Mouse (Mus musculus): ENCODE data around the gene Bank1. TPM values are rescaled to one million over a fixed set of nuclear protein-coding genes. Genes with fewer than 3 reads are reported as not detected.
"Not testable (repeated sequence)": the region's sequence is repeated elsewhere in the genome, so short reads cannot be mapped to it uniquely, and the experiment has no call there.

Bank1 gene
- polyA plus RNA-seq, 1 experiment from 2014 or later, result 0.51 TPM

- no peak for DNase-seq (ENCODE audit: low spot score)
- no peaks in the 10 kb centered on the region for H3K9me3 ChIP-seq (ENCODE audit: low read length)
- no peak overlapping the region for H3K27ac ChIP-seq (ENCODE audit: low read length)
- no peaks in the 10 kb centered on the region for H3K27me3 ChIP-seq (replicated peaks; ENCODE audit: insufficient read depth, low read length)
- H3K4me3 ChIP-seq (ENCODE audit: low read depth, low read length), result no peak overlapping the region
- H3K36me3 ChIP-seq (ENCODE audit: insufficient read depth, low read length), result no peaks in the 10 kb centered on the region
- no peak for TF ChIP-seq CTCF (IDR thresholded peaks at IDR 0.05)
- no peak for TF ChIP-seq EP300 (IDR thresholded peaks at IDR 0.05)
- no peak overlapping the region for H3K4me2 ChIP-seq (replicated peaks; ENCODE audit: low read depth, low read length)
- 86% methylated on average over 1 of the region's 1 CpGs for WGBS
- no peak overlapping the region for H3K9ac ChIP-seq (replicated peaks; ENCODE audit: low read depth)
- no peak for ATAC-seq
- no peaks in the 10 kb centered on the region for H3K4me1 ChIP-seq (ENCODE audit: insufficient read depth, low read depth, low read length)
These were observed 17.4 kb downstream of the Bank1 start for GRCm38 (mm10) chr3:136308487-136308886.

GRCm38 (mm10) chr3:136306564-136307158 is 19.2 kb downstream of the Bank1 start:
- no peak overlapping the region for H3K27ac ChIP-seq (ENCODE audit: low read length)
- ATAC-seq (no peak), DNase-seq (ENCODE audit: low spot score) (no peak)
- WGBS, result 67% methylated on average over 5 of the region's 5 CpGs
- H3K4me1 ChIP-seq (ENCODE audit: insufficient read depth, low read depth, low read length), result no peaks in the 10 kb centered on the region
- H3K27me3 ChIP-seq (replicated peaks; ENCODE audit: insufficient read depth, low read length), result no peaks in the 10 kb centered on the region
- no peak overlapping the region for H3K4me3 ChIP-seq (ENCODE audit: low read depth, low read length)
- H3K36me3 ChIP-seq (ENCODE audit: insufficient read depth, low read length), result no peaks in the 10 kb centered on the region
- TF ChIP-seq CTCF (IDR thresholded peaks at IDR 0.05) (no peak), EP300 (IDR thresholded peaks at IDR 0.05) (no peak)
- no peak overlapping the region for H3K4me2 ChIP-seq (replicated peaks; ENCODE audit: low read depth, low read length)
- no peaks in the 10 kb centered on the region for H3K9me3 ChIP-seq (ENCODE audit: low read length)
- H3K9ac ChIP-seq (replicated peaks; ENCODE audit: low read depth), result no peak overlapping the region

- Histone ChIP-seq H3K36me3 (ENCODE audit: insufficient read depth, low read length) (no peaks in the 10 kb centered on the region), H3K27me3 (replicated peaks; ENCODE audit: insufficient read depth, low read length) (no peaks in the 10 kb centered on the region), H3K9me3 (ENCODE audit: low read length) (no peaks in the 10 kb centered on the region), H3K4me2 (replicated peaks; ENCODE audit: low read depth, low read length) (no peak overlapping the region), H3K9ac (replicated peaks; ENCODE audit: low read depth) (no peak overlapping the region), H3K27ac (ENCODE audit: low read length) (no peak overlapping the region), H3K4me1 (ENCODE audit: insufficient read depth, low read depth, low read length) (no peaks in the 10 kb centered on the region), H3K4me3 (ENCODE audit: low read depth, low read length) (no peak overlapping the region)
- 33% methylated on average over 1 of the region's 1 CpGs for WGBS
- no peak for DNase-seq (ENCODE audit: low spot score)
- no peak for ATAC-seq
- no peak for TF ChIP-seq EP300 (IDR thresholded peaks at IDR 0.05)
- TF ChIP-seq CTCF (IDR thresholded peaks at IDR 0.05), result no peak
These were observed 23.3 kb downstream of the Bank1 start for GRCm38 (mm10) chr3:136302541-136302940.

- not testable (repeated sequence) for H3K9ac ChIP-seq (replicated peaks; ENCODE audit: low read depth); H3K4me2 ChIP-seq (replicated peaks; ENCODE audit: low read depth, low read length); H3K27ac ChIP-seq (ENCODE audit: low read length); ATAC-seq; H3K4me1 ChIP-seq (ENCODE audit: insufficient read depth, low read depth, low read length); H3K27me3 ChIP-seq (replicated peaks; ENCODE audit: insufficient read depth, low read length); H3K4me3 ChIP-seq (ENCODE audit: low read depth, low read length); H3K9me3 ChIP-seq (ENCODE audit: low read length); DNase-seq (ENCODE audit: low spot score); H3K36me3 ChIP-seq (ENCODE audit: insufficient read depth, low read length)
- WGBS, result 82% methylated on average over 2 of the region's 2 CpGs
These were observed 25.1 kb downstream of the Bank1 start for GRCm38 (mm10) chr3:136300810-136301209.

- ATAC-seq (no peak), DNase-seq (ENCODE audit: low spot score) (no peak)
- Histone ChIP-seq H3K27ac (ENCODE audit: low read length) (no peak overlapping the region), H3K4me1 (ENCODE audit: insufficient read depth, low read depth, low read length) (no peaks in the 10 kb centered on the region), H3K9me3 (ENCODE audit: low read length) (no peaks in the 10 kb centered on the region), H3K9ac (replicated peaks; ENCODE audit: low read depth) (no peak overlapping the region), H3K4me3 (ENCODE audit: low read depth, low read length) (no peak overlapping the region), H3K4me2 (replicated peaks; ENCODE audit: low read depth, low read length) (no peak overlapping the region), H3K36me3 (ENCODE audit: insufficient read depth, low read length) (no peaks in the 10 kb centered on the region), H3K27me3 (replicated peaks; ENCODE audit: insufficient read depth, low read length) (no peaks in the 10 kb centered on the region)
- TF ChIP-seq CTCF (IDR thresholded peaks at IDR 0.05) (no peak), EP300 (IDR thresholded peaks at IDR 0.05) (no peak)
- WGBS, result 74% methylated on average over 2 of the region's 2 CpGs
These were observed 28.5 kb downstream of the Bank1 start for GRCm38 (mm10) chr3:136297355-136297754.

- H3K4me3 ChIP-seq (ENCODE audit: low read depth, low read length), result no peak overlapping the region
- ATAC-seq (no peak), DNase-seq (ENCODE audit: low spot score) (no peak)
- H3K36me3 ChIP-seq (ENCODE audit: insufficient read depth, low read length), result no peaks in the 10 kb centered on the region
- no peaks in the 10 kb centered on the region for H3K4me1 ChIP-seq (ENCODE audit: insufficient read depth, low read depth, low read length)
- no peak overlapping the region for H3K9ac ChIP-seq (replicated peaks; ENCODE audit: low read depth)
- H3K4me2 ChIP-seq (replicated peaks; ENCODE audit: low read depth, low read length), result no peak overlapping the region
- WGBS, result 49% methylated on average over 2 of the region's 2 CpGs
- H3K9me3 ChIP-seq (ENCODE audit: low read length), result no peaks in the 10 kb centered on the region
- TF ChIP-seq CTCF (IDR thresholded peaks at IDR 0.05) (no peak), EP300 (IDR thresholded peaks at IDR 0.05) (no peak)
- no peaks in the 10 kb centered on the region for H3K27me3 ChIP-seq (replicated peaks; ENCODE audit: insufficient read depth, low read length)
- no peak overlapping the region for H3K27ac ChIP-seq (ENCODE audit: low read length)
These were observed 30.6 kb downstream of the Bank1 start for GRCm38 (mm10) chr3:136295250-136295649.

GRCm38 (mm10) chr3:136287883-136288282 is 38.0 kb downstream of the Bank1 start:
- WGBS, result 81% methylated on average over 2 of the region's 2 CpGs
- DNase-seq (ENCODE audit: low spot score), result no peak
- Histone ChIP-seq H3K27ac (ENCODE audit: low read length) (no peak overlapping the region), H3K4me3 (ENCODE audit: low read depth, low read length) (no peak overlapping the region), H3K4me1 (ENCODE audit: insufficient read depth, low read depth, low read length) (no peaks in the 10 kb centered on the region), H3K27me3 (replicated peaks; ENCODE audit: insufficient read depth, low read length) (no peaks in the 10 kb centered on the region), H3K9me3 (ENCODE audit: low read length) (no peaks in the 10 kb centered on the region), H3K9ac (replicated peaks; ENCODE audit: low read depth) (no peak overlapping the region), H3K4me2 (replicated peaks; ENCODE audit: low read depth, low read length) (no peak overlapping the region), H3K36me3 (ENCODE audit: insufficient read depth, low read length) (no peaks in the 10 kb centered on the region)
- ATAC-seq, result no peak
- TF ChIP-seq CTCF (IDR thresholded peaks at IDR 0.05) (no peak), EP300 (IDR thresholded peaks at IDR 0.05) (no peak)

Data from lung, postnatal 0 days (tissue).